28 mouse cellular contexts compared by ENCODE assay signal in the genomic region with DNA sequence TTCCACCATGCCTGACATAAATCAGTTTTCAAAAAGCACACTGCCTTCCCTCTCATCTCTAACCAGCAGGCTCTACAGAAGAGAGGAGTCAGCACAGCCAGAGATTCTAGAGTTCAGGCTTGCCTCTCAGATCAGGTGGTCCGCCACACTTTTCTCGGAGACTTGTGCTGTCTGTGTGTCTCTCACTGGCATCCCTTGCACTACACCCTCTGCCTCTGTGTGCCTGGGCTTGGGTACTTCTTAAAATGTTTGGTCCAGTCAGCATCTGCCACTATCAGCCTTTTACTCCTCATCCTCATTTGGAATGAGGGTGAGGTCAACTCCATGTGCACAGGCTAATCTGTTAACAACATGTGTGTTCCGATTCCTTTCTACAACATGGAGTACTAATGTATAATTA.
DNase-seq lines count a peak whose midpoint lies in the region; ATAC-seq lines count a peak whose summit lies in the region.
"Had no signal": no experiment of that assay in that cellular context is flagged by ENCODE, and none has a peak within 500 bp of the region (broad histone marks: within the 10 kb centered on the region; RNA-seq: fewer than 3 reads in every experiment).

No protein-coding gene starts in this region.

- H3K9me3 ChIP-seq in heart, embryonic 10.5 days = no peaks in the 10 kb centered on the region
- H3K9me3 ChIP-seq in heart, embryonic 13.5 days = no peaks in the 10 kb centered on the region
- no peaks in the 10 kb centered on the region for H3K9me3 ChIP-seq in heart, embryonic 16.5 days (replicated peaks; ENCODE audit: control insufficient read depth, low read length)
- H3K9me3 ChIP-seq in midbrain, embryonic 11.5 days (ENCODE audit: control insufficient read depth, low read length) = no peaks in the 10 kb centered on the region
- H3K9me3 ChIP-seq in midbrain, embryonic 14.5 days (ENCODE audit: control insufficient read depth, low read length) = no peaks in the 10 kb centered on the region
- H3K9me3 ChIP-seq: forebrain, embryonic 10.5 days; forebrain, embryonic 13.5 days; G1E had no signal

- peaks cover 7% of the 10 kb centered on the region for H3K4me1 ChIP-seq in heart, embryonic 10.5 days
- peaks cover 41% of the 10 kb centered on the region for H3K4me1 ChIP-seq in heart, embryonic 13.5 days
- peaks cover 29% of the 10 kb centered on the region for H3K4me1 ChIP-seq in heart, embryonic 16.5 days (ENCODE audit: control insufficient read depth, insufficient read depth, low read length)
- H3K4me1 ChIP-seq in midbrain, embryonic 11.5 days (ENCODE audit: control insufficient read depth, insufficient read depth, low read length) = no peaks in the 10 kb centered on the region
- H3K4me1 ChIP-seq in midbrain, embryonic 14.5 days (ENCODE audit: control insufficient read depth, insufficient read depth, low read length) = no peaks in the 10 kb centered on the region

- 83% methylated on average over 3 of the region's 3 CpGs for WGBS in heart, embryonic 10.5 days
- WGBS in heart, embryonic 13.5 days = 78% methylated on average over 3 of the region's 3 CpGs
- WGBS in heart, embryonic 16.5 days = 80% methylated on average over 3 of the region's 3 CpGs
- WGBS in midbrain, embryonic 11.5 days = 95% methylated on average over 3 of the region's 3 CpGs
- WGBS in midbrain, embryonic 14.5 days = 96% methylated on average over 3 of the region's 3 CpGs

- DNase-seq in heart, embryonic 10.5 days (ENCODE audit: low spot score) = no peak
- no peak for DNase-seq in heart, postnatal 4 days
- DNase-seq in heart, adult 8-10 months (ENCODE audit: low spot score) = no peak
- DNase-seq in heart, adult 9 months (ENCODE audit: low spot score in 2 of 2) = no peak
- DNase-seq in midbrain, embryonic 11.5 days (ENCODE audit: low spot score, missing footprints) = peak; percentile 56
- DNase-seq in midbrain, embryonic 14.5 days = no peak
- DNase-seq: adrenal gland, postnatal 10 days; adrenal gland, postnatal 36 days; B cell, adult 2 months; cerebellum, adult 18-20 months; cerebellum, adult 9-10 months; cerebellum, postnatal 14 days; gastrocnemius, postnatal 10 days; gastrocnemius, postnatal 36 days; kidney, adult 18-20 months; kidney, adult 9 months had no signal

- no peaks in the 10 kb centered on the region for H3K36me3 ChIP-seq in heart, embryonic 10.5 days
- no peaks in the 10 kb centered on the region for H3K36me3 ChIP-seq in heart, embryonic 13.5 days
- no peaks in the 10 kb centered on the region for H3K36me3 ChIP-seq in heart, embryonic 16.5 days (ENCODE audit: control insufficient read depth, insufficient read depth)
- H3K36me3 ChIP-seq in midbrain, embryonic 11.5 days (ENCODE audit: control insufficient read depth, insufficient read depth, low read length) = no peaks in the 10 kb centered on the region
- H3K36me3 ChIP-seq in midbrain, embryonic 14.5 days (ENCODE audit: control insufficient read depth, insufficient read depth, low read length) = no peaks in the 10 kb centered on the region
- H3K36me3 ChIP-seq: forebrain, embryonic 10.5 days; G1E had no signal

- H3K4me2 ChIP-seq in heart, embryonic 13.5 days = no peak overlapping the region
- H3K4me2 ChIP-seq in heart, embryonic 16.5 days (ENCODE audit: low read depth, low read length) = no peak overlapping the region
- no peak overlapping the region for H3K4me2 ChIP-seq in midbrain, embryonic 11.5 days
- H3K4me2 ChIP-seq in midbrain, embryonic 14.5 days (ENCODE audit: low read length) = no peak overlapping the region
- H3K4me2 ChIP-seq: forebrain, embryonic 13.5 days; hindbrain, embryonic 14.5 days had no signal

- no peak overlapping the region for H3K4me3 ChIP-seq in heart, embryonic 10.5 days
- no peak overlapping the region for H3K4me3 ChIP-seq in heart, embryonic 13.5 days
- H3K4me3 ChIP-seq in heart, embryonic 16.5 days (ENCODE audit: low read length) = no peak overlapping the region
- no peak overlapping the region for H3K4me3 ChIP-seq in midbrain, embryonic 11.5 days (ENCODE audit: low read depth, low read length)
- H3K4me3 ChIP-seq in midbrain, embryonic 14.5 days (replicated peaks; ENCODE audit: low read depth, low read length) = no peak overlapping the region
- H3K4me3 ChIP-seq: forebrain, embryonic 10.5 days; forebrain, embryonic 13.5 days had no signal

- H3K27me3 ChIP-seq in heart, embryonic 10.5 days (ENCODE audit: insufficient read depth, poor library complexity, severe bottlenecking) = no peaks in the 10 kb centered on the region
- no peaks in the 10 kb centered on the region for H3K27me3 ChIP-seq in heart, embryonic 13.5 days (replicated peaks)
- no peaks in the 10 kb centered on the region for H3K27me3 ChIP-seq in heart, embryonic 16.5 days (ENCODE audit: control insufficient read depth, insufficient read depth, low read length)
- H3K27me3 ChIP-seq in midbrain, embryonic 11.5 days (ENCODE audit: control insufficient read depth, insufficient read depth, low read length) = no peaks in the 10 kb centered on the region
- no peaks in the 10 kb centered on the region for H3K27me3 ChIP-seq in midbrain, embryonic 14.5 days (ENCODE audit: control insufficient read depth, insufficient read depth, low read length)
- H3K27me3 ChIP-seq: CH12.LX had no signal

- no peak for ATAC-seq in heart, embryonic 13.5 days (ENCODE audit: extremely low read depth, insufficient number of reproducible peaks, low FRiP score, low TSS enrichment)
- ATAC-seq in heart, embryonic 16.5 days (replicated peaks; ENCODE audit: extremely low read depth, insufficient read depth, low FRiP score) = no peak
- no peak for ATAC-seq in midbrain, embryonic 11.5 days (ENCODE audit: low FRiP score)
- no peak for ATAC-seq in midbrain, embryonic 14.5 days (ENCODE audit: low FRiP score, low TSS enrichment)
- ATAC-seq: forebrain, embryonic 13.5 days; forebrain, embryonic 16.5 days; hindbrain, postnatal 0 days; inflammation-experienced regulatory T-cells, adult 6 months; intestine, embryonic 16.5 days; Patski had no signal

- H3K27ac ChIP-seq in heart, embryonic 10.5 days = peak overlapping the region; percentile 78
- H3K27ac ChIP-seq in heart, embryonic 13.5 days (replicated peaks) = peak overlapping the region; percentile 91
- peak overlapping the region; percentile 96 for H3K27ac ChIP-seq in heart, embryonic 16.5 days (ENCODE audit: low read length)
- no peak overlapping the region for H3K27ac ChIP-seq in midbrain, embryonic 11.5 days (ENCODE audit: low read depth, low read length)
- H3K27ac ChIP-seq in midbrain, embryonic 14.5 days (replicated peaks; ENCODE audit: low read depth, low read length) = no peak overlapping the region
- H3K27ac ChIP-seq: forebrain, embryonic 10.5 days; forebrain, embryonic 13.5 days; hindbrain, embryonic 14.5 days; hindbrain, postnatal 0 days had no signal

- no peak overlapping the region for H3K9ac ChIP-seq in heart, embryonic 13.5 days
- no peak overlapping the region; the same call in 1 of the 2 replicates for H3K9ac ChIP-seq in heart, embryonic 16.5 days (ENCODE audit: low read length)
- H3K9ac ChIP-seq in midbrain, embryonic 11.5 days (ENCODE audit: low read length) = no peak overlapping the region
- H3K9ac ChIP-seq in midbrain, embryonic 14.5 days (replicated peaks; ENCODE audit: low read length) = no peak overlapping the region
- H3K9ac ChIP-seq: forebrain, embryonic 13.5 days; hindbrain, embryonic 14.5 days had no signal

Comparison
In these comparisons a context has a peak if more than half of its experiments do, and no peak if none do; other contexts are left out.
1. H3K27ac ChIP-seq: peak in heart, embryonic 10.5 days (single experiment), heart, embryonic 13.5 days (single experiment) and heart, embryonic 16.5 days (single experiment); none in midbrain, embryonic 11.5 days (single experiment) and midbrain, embryonic 14.5 days (single experiment).